Mouse (Mus musculus) ZHBTc4 (cell line): ENCODE measurements at regions not wholly inside any gene's neighbourhood (a gene's known extent, or its start where the extent isn't known, plus 50 kb on each side); places are given as distances from the start of the nearest gene placed in this dataset.

Experiments used
- DNase-seq: peaks from one replicate; pipeline ENCODE4 v3.0.0-alpha.2; 2011; ENCODE audit warnings: low read depth, low spot score

GRCm38 (mm10) chr17:89592826-89593225 is 317.4 kb downstream of the Gm10184 start:
- no peak for DNase-seq

GRCm38 (mm10) chr17:89559506-89559905 is 350.7 kb downstream of the Gm10184 start:
- no peak for DNase-seq

GRCm38 (mm10) chr17:89554754-89555153 is 354.3 kb upstream of the Fshr start:
- DNase-seq = no peak

GRCm38 (mm10) chr17:89553597-89553996 is 353.1 kb upstream of the Fshr start:
- no peak for DNase-seq

GRCm38 (mm10) chr17:89550758-89551157 is 350.3 kb upstream of the Fshr start:
- DNase-seq = no peak

- DNase-seq = peak; percentile 12
Observed at GRCm38 (mm10) chr17:89521912-89522311, 321.4 kb upstream of the Fshr start.

- no peak for DNase-seq
Observed at GRCm38 (mm10) chr17:89519413-89519812, 318.9 kb upstream of the Fshr start.

- DNase-seq = no peak
Observed at GRCm38 (mm10) chr17:89505288-89505687, 304.8 kb upstream of the Fshr start.

- DNase-seq = no peak
Observed at GRCm38 (mm10) chr17:89493547-89493946, 293.1 kb upstream of the Fshr start.

GRCm38 (mm10) chr17:89466486-89466885 is 266.0 kb upstream of the Fshr start:
- DNase-seq = no peak

- peak; percentile 87 for DNase-seq
Observed at GRCm38 (mm10) chr17:89465883-89466282, 265.4 kb upstream of the Fshr start.

GRCm38 (mm10) chr17:89460438-89460837 is 260.0 kb upstream of the Fshr start:
- DNase-seq = no peak

GRCm38 (mm10) chr17:89454301-89454700 is 253.8 kb upstream of the Fshr start:
- no peak for DNase-seq

- DNase-seq = peak; percentile 1
Observed at GRCm38 (mm10) chr17:89450724-89451123, 250.2 kb upstream of the Fshr start.

- DNase-seq = no peak
Observed at GRCm38 (mm10) chr17:89449391-89449790, 248.9 kb upstream of the Fshr start.

GRCm38 (mm10) chr17:89434288-89434687 is 233.8 kb upstream of the Fshr start:
- no peak for DNase-seq

- DNase-seq = no peak
Observed at GRCm38 (mm10) chr17:89410026-89410425, 209.6 kb upstream of the Fshr start.

GRCm38 (mm10) chr17:89405589-89405988 is 205.1 kb upstream of the Fshr start:
- no peak for DNase-seq

- DNase-seq = no peak
Observed at GRCm38 (mm10) chr17:89357241-89357640, 156.8 kb upstream of the Fshr start.

GRCm38 (mm10) chr17:89340497-89341205 is 140.2 kb upstream of the Fshr start:
- no peak for DNase-seq

GRCm38 (mm10) chr17:89319602-89320288 is 119.3 kb upstream of the Fshr start:
- no peak for DNase-seq

- no peak for DNase-seq
Observed at GRCm38 (mm10) chr17:89318356-89318755, 117.9 kb upstream of the Fshr start.

- no peak for DNase-seq
Observed at GRCm38 (mm10) chr17:89311133-89311532, 110.7 kb upstream of the Fshr start.
